In the genomic region with DNA sequence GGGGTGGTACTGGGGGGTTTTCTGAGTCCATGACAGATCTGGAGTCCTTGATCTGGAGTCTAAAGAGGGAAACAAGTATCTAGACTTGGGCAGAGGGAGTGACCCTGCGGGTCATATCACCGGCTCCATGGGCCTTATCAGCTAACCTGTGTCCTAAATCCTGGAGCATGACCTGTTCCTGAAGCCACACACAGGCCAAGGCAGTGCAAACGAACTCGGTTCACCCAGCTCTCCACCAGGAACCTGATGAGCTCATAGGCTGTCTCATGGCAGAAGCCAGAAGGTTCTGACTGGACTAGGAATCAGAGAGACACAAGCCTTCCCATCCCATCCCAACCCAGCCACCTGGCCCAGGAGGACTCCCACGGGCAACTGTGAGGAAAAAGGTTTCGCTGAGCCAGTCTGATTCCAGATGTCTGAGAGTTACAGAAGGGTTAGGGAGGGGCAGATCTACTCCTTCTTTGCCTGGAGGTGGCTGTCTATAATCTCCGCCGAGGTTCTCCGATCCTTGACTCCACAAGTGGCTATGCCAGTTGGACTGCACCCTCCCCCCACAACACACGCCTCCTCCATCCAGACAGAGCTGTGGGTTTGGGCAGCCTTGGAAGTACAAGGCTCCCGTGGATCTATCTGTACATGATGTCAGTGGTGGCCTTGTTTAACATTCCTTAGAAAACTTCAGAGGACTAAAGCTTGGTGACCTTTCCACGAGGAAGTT, we compare ENCODE assay signal across 16 mouse cellular contexts. TPM values are rescaled to one million over a fixed set of nuclear protein-coding genes. Genes with fewer than 3 reads are reported as not detected.
DNase-seq lines count a peak whose midpoint lies in the region; ATAC-seq and TF ChIP-seq lines count a peak whose summit lies in the region.
"Had no signal": no experiment of that assay in that cellular context is flagged by ENCODE, and none has a peak within 500 bp of the region (broad histone marks: within the 10 kb centered on the region; RNA-seq: fewer than 3 reads in every experiment).

No protein-coding gene starts in this region.

- no peak for TF ChIP-seq POLR2A in small intestine, adult 2 months (IDR thresholded peaks at IDR 0.05; ENCODE audit: low read depth, low read length)

- H3K9me3 ChIP-seq in liver, embryonic 16.5 days (replicated peaks; ENCODE audit: control insufficient read depth, low read length) = no peaks in the 10 kb centered on the region
- no peaks in the 10 kb centered on the region for H3K9me3 ChIP-seq in liver, embryonic 11.5 days (ENCODE audit: control insufficient read depth, low read length)
- H3K9me3 ChIP-seq in liver, postnatal 0 days (ENCODE audit: low read length) = no peaks in the 10 kb centered on the region
- H3K9me3 ChIP-seq: heart, embryonic 10.5 days; midbrain, embryonic 12.5 days; neural tube, embryonic 12.5 days had no signal

- no peak overlapping the region for H3K4me2 ChIP-seq in liver, embryonic 16.5 days (ENCODE audit: low read depth, low read length)
- H3K4me2 ChIP-seq in liver, embryonic 11.5 days = no peak overlapping the region
- H3K4me2 ChIP-seq in liver, postnatal 0 days (ENCODE audit: low read depth, low read length) = no peak overlapping the region
- H3K4me2 ChIP-seq: midbrain, embryonic 12.5 days; neural tube, embryonic 12.5 days had no signal

- no peak for TF ChIP-seq CTCF in liver, postnatal 0 days (IDR thresholded peaks at IDR 0.05; ENCODE audit: low read depth)
- TF ChIP-seq CTCF in small intestine, adult 2 months (IDR thresholded peaks at IDR 0.05; ENCODE audit: extremely low read depth, insufficient read length, insufficient replicate concordance, low read depth, low read length) = no peak

- TF ChIP-seq EP300 in liver, postnatal 0 days (IDR thresholded peaks at IDR 0.05; ENCODE audit: low read depth) = 0 out of 2 replicates have a peak, but pooled peaks have one; percentile 42

- H3K9ac ChIP-seq in liver, embryonic 16.5 days (ENCODE audit: low read depth, low read length) = no peak overlapping the region
- no peak overlapping the region for H3K9ac ChIP-seq in liver, embryonic 11.5 days (ENCODE audit: low read depth, low read length)
- H3K9ac ChIP-seq in liver, postnatal 0 days (replicated peaks) = no peak overlapping the region
- H3K9ac ChIP-seq: midbrain, embryonic 12.5 days; neural tube, embryonic 12.5 days had no signal

- no peak overlapping the region for H3K4me3 ChIP-seq in liver, embryonic 16.5 days (ENCODE audit: low read depth, low read length)
- no peak overlapping the region for H3K4me3 ChIP-seq in liver, embryonic 11.5 days (ENCODE audit: low read depth, low read length)
- no peak overlapping the region for H3K4me3 ChIP-seq in liver, postnatal 0 days (ENCODE audit: low read depth, low read length)
- no peak overlapping the region for H3K4me3 ChIP-seq in small intestine, adult 2 months (ENCODE audit: low read depth, low read length)
- H3K4me3 ChIP-seq: heart, embryonic 10.5 days; layer of hippocampus, adult 2 months; midbrain, embryonic 12.5 days; neural tube, embryonic 12.5 days had no signal

- 61% methylated on average over 12 of the region's 12 CpGs for WGBS in liver, embryonic 16.5 days (ENCODE audit: insufficient replicate concordance)
- WGBS in liver, embryonic 11.5 days = 68% methylated on average over 12 of the region's 12 CpGs
- WGBS in liver, postnatal 0 days (ENCODE audit: insufficient replicate concordance) = 69% methylated on average over 12 of the region's 12 CpGs
- WGBS in small intestine, adult 2 months = 61% methylated on average over 12 of the region's 12 CpGs

- H3K27me3 ChIP-seq in liver, embryonic 16.5 days (ENCODE audit: control insufficient read depth, insufficient read depth, low read depth, low read length) = no peaks in the 10 kb centered on the region
- no peaks in the 10 kb centered on the region for H3K27me3 ChIP-seq in liver, embryonic 11.5 days (replicated peaks; ENCODE audit: control insufficient read depth, insufficient read depth, low read length)
- H3K27me3 ChIP-seq in liver, postnatal 0 days (ENCODE audit: insufficient read depth, low read length) = no peaks in the 10 kb centered on the region
- H3K27me3 ChIP-seq in small intestine, adult 2 months (ENCODE audit: control insufficient read depth, insufficient read depth, low read length) = no peaks in the 10 kb centered on the region
- H3K27me3 ChIP-seq: midbrain, embryonic 12.5 days; neural tube, embryonic 12.5 days had no signal

- H3K4me1 ChIP-seq in liver, embryonic 16.5 days (ENCODE audit: control insufficient read depth, low read depth, low read length) = peaks cover 7% of the 10 kb centered on the region
- H3K4me1 ChIP-seq in liver, embryonic 11.5 days (replicated peaks; ENCODE audit: control insufficient read depth, insufficient read depth, low read length) = 0 out of 2 replicates have a peak, but pooled peaks cover 9% of the 10 kb centered on the region
- peaks cover 12% of the 10 kb centered on the region for H3K4me1 ChIP-seq in liver, postnatal 0 days (ENCODE audit: insufficient read depth)
- peaks cover 57% of the 10 kb centered on the region; the same call in 1 of the 2 replicates for H3K4me1 ChIP-seq in small intestine, adult 2 months (ENCODE audit: control insufficient read depth, insufficient read depth, insufficient read length, low read length)

- peak; percentile 25; the same call in 1 of the 2 replicates for ATAC-seq in liver, embryonic 16.5 days (ENCODE audit: low read depth)
- no peak for ATAC-seq in liver, embryonic 11.5 days (replicated peaks; ENCODE audit: low FRiP score)
- peak; percentile 90 for ATAC-seq in liver, postnatal 0 days

- no peak for DNase-seq in liver, embryonic 11.5 days (ENCODE audit: low spot score)
- peak; percentile 87 for DNase-seq in adrenal gland, postnatal 14 days
- DNase-seq in liver, postnatal 0 days = peak; percentile 46
- no peak for DNase-seq in c-Kit-positive CD71-positive TER-119-positive erythroid progenitor cells, embryonic 14.5 days (ENCODE audit: low spot score)
- no peak for DNase-seq in kidney, postnatal 36 days
- DNase-seq: cerebellum, postnatal 10 days; kidney, adult 2 months; kidney, postnatal 10 days; thymus, adult 18-20 months had no signal

- no peaks in the 10 kb centered on the region for H3K36me3 ChIP-seq in liver, embryonic 16.5 days (ENCODE audit: control insufficient read depth, insufficient read depth)
- no peaks in the 10 kb centered on the region for H3K36me3 ChIP-seq in liver, embryonic 11.5 days (ENCODE audit: control insufficient read depth, insufficient read depth, low read length)
- no peaks in the 10 kb centered on the region for H3K36me3 ChIP-seq in liver, postnatal 0 days (replicated peaks; ENCODE audit: insufficient read depth, low read length)
- no peaks in the 10 kb centered on the region for H3K36me3 ChIP-seq in small intestine, adult 2 months (ENCODE audit: control insufficient read depth, insufficient read depth, low read length)
- H3K36me3 ChIP-seq: heart, embryonic 10.5 days; midbrain, embryonic 12.5 days; neural tube, embryonic 12.5 days had no signal

- no peak overlapping the region for H3K27ac ChIP-seq in liver, embryonic 16.5 days (ENCODE audit: low read length)
- H3K27ac ChIP-seq in liver, embryonic 11.5 days (ENCODE audit: low read depth, low read length) = no peak overlapping the region
- no peak overlapping the region; the same call in 1 of the 2 replicates for H3K27ac ChIP-seq in liver, postnatal 0 days (ENCODE audit: low read depth)
- peak overlapping the region; percentile 42; the same call in 1 of the 2 replicates for H3K27ac ChIP-seq in small intestine, adult 2 months (ENCODE audit: insufficient read depth, low read depth, low read length)
- H3K27ac ChIP-seq: heart, embryonic 10.5 days; layer of hippocampus, adult 2 months; midbrain, embryonic 12.5 days; neural tube, embryonic 12.5 days had no signal

RNA-seq across cellular contexts. Expression of gene Poc1a, which starts 15.3 kb away (rescaled TPM):
- 20.3 and 21.0 TPM in 2 replicates for polyA plus RNA-seq in liver, embryonic 16.5 days (2015; fragmentation: Nextera tagmentation; extraction: Ambion mirVana)
- polyA plus RNA-seq in liver, embryonic 11.5 days (2014; fragmentation: Nextera tagmentation; extraction: Ambion mirVana) = 36.6 and 39.0 TPM in 2 replicates
- total RNA-seq in adrenal gland, postnatal 14 days (2021) = 7.9 and 8.3 TPM in 2 replicates
- 13.0 and 14.5 TPM in 2 replicates for polyA plus RNA-seq in liver, postnatal 0 days (2015; fragmentation: Nextera tagmentation; extraction: Ambion mirVana)
- polyA plus RNA-seq in small intestine, adult 2 months (2012; rRNA removed) = 6.5 and 14.9 TPM in 2 replicates

RNA-seq across cellular contexts. Expression of gene Alas1, which starts 17.1 kb away (rescaled TPM):
- 53.9 and 57.9 TPM in 2 replicates for polyA plus RNA-seq in liver, embryonic 16.5 days (2015; fragmentation: Nextera tagmentation; extraction: Ambion mirVana)
- polyA plus RNA-seq in liver, embryonic 11.5 days (2014; fragmentation: Nextera tagmentation; extraction: Ambion mirVana) = 57.4 and 67.9 TPM in 2 replicates
- 1,325 and 1,932 TPM in 2 replicates for total RNA-seq in adrenal gland, postnatal 14 days (2021)
- polyA plus RNA-seq in liver, postnatal 0 days (2015; fragmentation: Nextera tagmentation; extraction: Ambion mirVana) = 131 and 146 TPM in 2 replicates
- 117 and 156 TPM in 2 replicates for polyA plus RNA-seq in small intestine, adult 2 months (2012; rRNA removed)

RNA-seq across cellular contexts. Expression of gene Tlr9, which starts 43.1 kb away (rescaled TPM):
- polyA plus RNA-seq in liver, embryonic 16.5 days (2015; fragmentation: Nextera tagmentation; extraction: Ambion mirVana) = 0.04 and 0.05 TPM in 2 replicates
- polyA plus RNA-seq in liver, embryonic 11.5 days (2014; fragmentation: Nextera tagmentation; extraction: Ambion mirVana) = not detected in 2 replicates
- total RNA-seq in adrenal gland, postnatal 14 days (2021) = 1.3 and 3.8 TPM in 2 replicates
- 0.07 and 0.16 TPM in 2 replicates for polyA plus RNA-seq in liver, postnatal 0 days (2015; fragmentation: Nextera tagmentation; extraction: Ambion mirVana)
- polyA plus RNA-seq in small intestine, adult 2 months (2012; rRNA removed) = 3.3 and 3.8 TPM in 2 replicates
- polyA plus RNA-seq: heart, embryonic 10.5 days; hindbrain, embryonic 11.5 days; midbrain, embryonic 12.5 days; neural tube, embryonic 12.5 days had no signal

Comparison
In these comparisons a context has a peak if more than half of its experiments do, and no peak if none do; other contexts are left out.
1. DNase-seq: peak in adrenal gland, postnatal 14 days (single experiment) and liver, postnatal 0 days (single experiment); none in liver, embryonic 11.5 days (single experiment), c-Kit-positive CD71-positive TER-119-positive erythroid progenitor cells, embryonic 14.5 days (single experiment) and kidney, postnatal 36 days (0 of 2).